Mouse (Mus musculus) spleen, embryonic (tissue): Measurements from ENCODE around the gene Grik3.

Experiments
- CTCF ChIA-PET: fragments of 350-600 bp; sonication (Branson Sonifier 250); formaldehyde crosslinking; loops from one replicate; lab custom pipeline; 2022; lab: Charles Lee

The Grik3 gene

DNA sequence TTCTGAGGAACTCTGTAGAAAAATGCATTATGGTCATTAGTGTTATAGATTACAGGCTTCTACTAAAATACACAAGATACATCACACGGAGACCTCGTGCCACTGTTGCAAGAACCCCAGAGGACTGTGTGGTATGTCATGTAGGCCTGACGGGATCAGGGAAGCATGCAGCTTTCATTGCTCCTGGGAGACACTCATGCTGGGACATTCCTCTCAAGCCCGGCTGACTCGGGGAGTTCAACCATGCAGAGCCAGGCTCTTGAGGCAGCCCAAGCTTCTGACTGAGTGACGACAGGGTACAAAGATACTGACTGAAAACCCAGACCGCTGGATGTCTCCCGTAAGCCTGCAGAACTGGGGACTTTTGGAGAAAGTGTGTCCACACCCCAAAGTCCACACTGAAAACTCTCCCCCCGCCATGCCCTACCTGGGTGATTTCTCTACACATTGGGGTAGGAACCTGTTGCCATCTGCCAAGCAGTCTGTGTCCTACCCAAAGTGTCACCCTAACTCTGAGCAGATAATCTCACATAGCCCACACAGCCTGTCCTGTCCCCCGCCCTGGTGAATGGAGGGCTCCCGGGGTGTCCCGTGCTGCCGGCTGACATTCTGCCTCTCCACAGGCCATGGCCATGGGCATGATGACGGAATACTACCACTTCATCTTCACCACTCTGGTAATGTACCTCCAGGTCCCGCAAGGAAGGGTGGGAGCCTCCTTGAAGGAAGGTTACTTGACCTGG lies 150.6 kb downstream of the Grik3 start:
- CTCF ChIA-PET: no interaction called here

DNA sequence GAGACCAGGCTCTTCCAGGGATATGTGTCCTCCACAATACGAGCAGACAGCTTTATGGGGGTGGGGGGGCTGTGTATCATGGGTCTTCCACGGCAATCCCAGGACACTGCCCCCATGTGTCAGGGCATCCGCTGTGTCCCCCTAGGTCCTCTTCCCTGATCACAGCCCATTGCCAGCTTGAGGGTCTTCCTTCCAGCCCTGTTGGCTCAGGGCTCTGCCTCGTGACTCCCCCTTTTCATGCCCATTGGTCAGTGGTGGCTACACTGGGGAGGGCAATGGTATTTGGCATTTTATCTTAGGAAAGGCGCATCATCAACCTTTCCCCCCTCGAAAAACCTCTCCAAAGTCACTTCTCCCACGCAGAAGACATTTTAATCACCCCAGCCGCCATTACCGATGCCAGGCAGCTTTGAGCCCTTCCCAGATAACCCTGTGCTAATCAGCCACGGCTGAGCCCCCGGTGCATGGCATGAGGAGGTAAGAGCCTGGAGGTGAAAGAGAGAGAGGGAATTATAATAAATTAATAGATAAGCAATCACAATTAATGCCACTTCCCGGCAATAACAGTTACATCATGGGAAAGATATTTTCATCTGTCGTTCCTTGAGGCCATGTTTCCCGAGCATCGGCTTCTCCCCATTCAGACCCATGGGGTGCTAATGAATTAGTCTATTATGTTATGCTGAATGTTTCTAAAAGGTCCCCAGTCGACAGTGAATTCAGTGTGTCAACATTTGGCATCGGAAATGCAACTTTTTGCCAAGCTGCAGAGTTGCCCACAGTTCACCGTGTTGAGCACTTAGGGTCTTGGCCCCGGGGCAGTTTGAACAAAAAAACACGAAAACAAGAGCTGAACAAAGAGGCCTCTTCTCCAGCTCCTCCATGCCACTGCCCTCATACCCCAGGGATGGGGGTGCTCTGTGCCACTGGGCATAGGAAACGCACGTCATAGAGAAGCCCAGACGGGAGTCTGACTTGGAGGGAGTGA lies 154.4 kb downstream of the Grik3 start:
- CTCF ChIA-PET: no interaction called here

- CTCF ChIA-PET: no interaction called here
These were observed 161.3 kb downstream of the Grik3 start for GRCm38 (mm10) chr4:125651676-125652246.

GRCm38 (mm10) chr4:125656031-125656430 lies 165.5 kb downstream of the Grik3 start:
- CTCF ChIA-PET: no interaction called here

- CTCF ChIA-PET: no interaction called here
These were observed 167.9 kb downstream of the Grik3 start for GRCm38 (mm10) chr4:125658376-125658775.

DNA sequence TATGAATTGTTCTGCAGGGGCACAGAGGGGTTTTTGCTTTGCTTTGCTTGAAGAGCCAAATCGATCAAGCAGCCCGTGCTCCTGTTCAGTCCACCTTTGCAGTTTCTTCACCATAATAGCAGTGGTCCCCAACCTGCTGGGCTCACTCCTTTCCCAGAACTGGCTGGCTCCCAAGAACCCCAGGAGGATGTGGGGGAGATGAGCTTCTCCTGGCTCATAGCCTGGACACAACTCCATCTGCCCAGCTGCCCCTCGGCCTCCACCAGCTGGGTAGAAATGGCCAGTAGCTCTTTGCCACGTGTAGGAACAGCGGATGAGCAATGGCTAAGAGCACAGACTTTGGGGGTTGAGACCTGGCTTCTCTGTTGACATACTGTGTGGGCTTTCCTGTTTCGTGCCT lies 171.5 kb downstream of the Grik3 start:
- CTCF ChIA-PET: no interaction called here

DNA sequence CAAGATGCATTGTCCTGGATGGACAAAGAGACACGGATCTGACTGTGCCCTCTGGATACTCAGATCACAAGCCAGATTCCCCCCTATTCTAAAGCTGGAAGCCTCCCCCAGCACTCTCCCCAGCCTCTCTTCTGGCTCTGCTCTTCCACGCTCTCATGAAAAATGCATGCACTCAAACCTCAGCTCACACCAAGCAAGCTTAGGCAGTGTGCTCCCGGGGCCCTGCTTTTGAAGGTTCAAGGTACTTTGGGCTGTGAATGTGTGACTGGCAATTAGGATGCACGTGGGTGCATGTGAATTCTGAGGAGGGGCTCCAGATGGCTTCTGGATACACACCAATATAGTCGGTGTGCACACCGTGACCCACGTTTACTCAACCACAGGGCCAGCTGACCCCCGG lies 172.8 kb downstream of the Grik3 start:
- CTCF ChIA-PET: no interaction called here

DNA sequence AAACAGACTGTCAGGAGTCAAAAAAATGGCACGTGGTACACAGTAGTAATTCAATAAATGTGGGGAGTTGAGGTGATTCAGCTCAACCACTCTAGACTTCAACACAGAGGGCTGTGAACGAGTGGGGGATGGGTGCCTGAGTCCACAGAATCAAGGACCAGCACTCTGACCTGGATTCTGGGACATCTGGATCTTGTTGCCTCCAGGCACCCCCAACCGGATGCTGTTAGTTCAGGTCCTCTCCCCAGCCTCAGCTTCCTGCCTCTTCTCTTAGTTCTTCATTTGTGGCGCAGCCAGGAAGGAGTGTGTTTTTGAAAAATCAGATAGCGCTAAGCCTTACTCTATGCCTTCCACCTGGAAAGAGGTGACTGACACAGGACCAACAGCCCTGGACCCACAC lies 175.5 kb downstream of the Grik3 start:
- CTCF ChIA-PET: no interaction called here

DNA sequence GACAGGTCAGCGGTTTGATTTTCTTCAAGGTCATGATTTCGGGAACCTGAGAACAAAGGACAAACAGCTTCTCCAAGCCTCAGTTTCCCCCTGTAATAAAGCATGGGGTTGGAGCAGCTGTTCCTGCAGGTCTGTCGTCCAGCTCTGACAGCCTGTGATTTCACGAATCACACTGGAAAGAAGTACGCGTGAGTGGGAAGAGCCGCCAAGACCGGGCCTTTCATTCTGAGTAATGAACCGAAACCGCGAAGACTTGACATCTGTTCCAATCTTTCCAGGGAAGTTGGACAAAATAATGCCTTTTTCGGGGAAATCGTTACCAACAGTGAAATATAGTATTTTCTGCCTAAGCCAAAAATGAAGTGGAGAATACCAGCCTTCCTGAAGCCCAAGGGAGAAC lies 191.5 kb downstream of the Grik3 start:
- CTCF ChIA-PET: no interaction called here

DNA sequence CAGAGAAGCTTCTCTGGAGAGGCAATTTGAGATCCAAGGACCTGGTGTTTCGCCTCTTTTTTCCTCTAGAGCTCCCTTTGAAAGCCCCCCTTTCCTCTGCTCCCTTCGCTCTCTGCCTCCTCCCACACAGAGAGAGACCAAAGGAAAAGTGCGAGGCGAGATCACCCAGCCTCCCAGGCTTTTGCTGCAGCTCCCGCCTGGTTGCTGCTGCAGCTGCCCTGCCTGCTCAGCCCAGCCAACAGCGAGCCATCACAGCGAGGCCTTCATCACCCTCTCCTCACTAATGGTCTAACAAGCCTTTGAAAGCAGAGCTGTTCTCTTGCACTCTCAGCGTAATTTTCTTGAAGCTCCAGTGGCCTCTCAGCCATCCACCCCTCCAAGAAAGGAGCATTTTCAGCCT lies 196.6 kb downstream of the Grik3 start:
- CTCF ChIA-PET: no interaction called here

DNA sequence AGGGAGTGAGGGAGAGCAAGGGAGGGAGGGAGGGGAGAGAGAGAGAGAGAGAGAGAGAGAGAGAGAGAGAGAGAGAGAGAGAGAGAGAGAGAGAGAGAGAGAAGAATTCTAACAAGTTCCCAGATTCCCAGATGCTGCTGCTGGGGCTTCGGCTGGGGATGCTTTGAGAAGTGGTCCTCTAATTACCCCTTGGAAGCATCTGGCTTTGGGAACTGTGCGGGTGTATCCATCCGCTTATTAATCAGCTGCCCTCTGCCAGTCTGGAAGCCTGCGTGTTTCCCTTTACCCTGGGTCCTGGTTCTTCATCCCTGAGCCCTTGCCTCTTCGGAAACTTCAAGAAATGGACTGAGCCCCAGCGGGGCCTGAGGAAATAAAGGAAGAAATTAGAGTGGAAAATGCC lies 204.9 kb downstream of the Grik3 start:
- CTCF ChIA-PET: no interaction called here

GRCm38 (mm10) chr4:125696182-125696939 lies 205.9 kb downstream of the Grik3 start:
- CTCF ChIA-PET: no interaction called here

- CTCF ChIA-PET: no interaction called here
These were observed 207.1 kb downstream of the Grik3 start for GRCm38 (mm10) chr4:125697626-125698025.

DNA sequence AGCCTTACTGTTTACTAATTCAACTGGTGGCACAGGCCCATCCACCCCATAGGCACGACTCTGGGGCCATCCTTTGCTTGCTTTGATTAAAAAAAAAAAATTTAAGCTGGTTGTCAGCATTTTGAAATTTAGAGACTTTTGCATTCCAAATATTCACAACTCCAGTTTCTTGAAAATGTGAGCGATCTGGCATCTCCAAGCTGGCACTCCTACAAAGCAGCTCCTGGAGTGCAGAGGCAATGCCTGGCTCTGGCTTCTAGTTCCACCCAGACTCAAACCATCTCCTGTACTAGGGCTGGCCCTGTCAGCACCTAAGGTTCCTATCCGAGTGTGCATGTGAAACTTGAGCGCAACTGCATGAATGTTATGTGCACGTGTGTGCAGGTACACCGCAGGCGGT lies 208.6 kb downstream of the Grik3 start:
- CTCF ChIA-PET: no interaction called here

DNA sequence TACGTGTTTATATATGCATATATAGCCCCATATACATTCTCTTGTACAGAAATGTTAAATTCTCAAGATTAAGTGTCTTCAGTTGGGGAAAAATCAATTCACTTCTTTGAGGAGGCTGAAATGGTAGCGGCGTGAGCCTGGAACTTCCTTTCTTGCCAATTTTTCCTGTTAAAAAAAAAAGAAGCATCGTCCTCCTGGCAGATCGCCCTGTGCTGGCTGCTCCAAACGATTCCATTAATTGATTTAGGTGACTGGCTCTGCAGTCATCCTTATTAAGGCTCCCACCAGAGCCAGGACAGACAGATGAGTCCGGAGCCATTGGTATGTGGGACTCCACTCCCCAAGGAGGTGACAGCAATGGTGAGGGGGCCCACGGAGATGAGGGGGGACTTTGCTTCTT lies 209.8 kb downstream of the Grik3 start:
- CTCF ChIA-PET: no interaction called here

- CTCF ChIA-PET: no interaction called here
These were observed 212.3 kb downstream of the Grik3 start for GRCm38 (mm10) chr4:125702607-125703309.

DNA sequence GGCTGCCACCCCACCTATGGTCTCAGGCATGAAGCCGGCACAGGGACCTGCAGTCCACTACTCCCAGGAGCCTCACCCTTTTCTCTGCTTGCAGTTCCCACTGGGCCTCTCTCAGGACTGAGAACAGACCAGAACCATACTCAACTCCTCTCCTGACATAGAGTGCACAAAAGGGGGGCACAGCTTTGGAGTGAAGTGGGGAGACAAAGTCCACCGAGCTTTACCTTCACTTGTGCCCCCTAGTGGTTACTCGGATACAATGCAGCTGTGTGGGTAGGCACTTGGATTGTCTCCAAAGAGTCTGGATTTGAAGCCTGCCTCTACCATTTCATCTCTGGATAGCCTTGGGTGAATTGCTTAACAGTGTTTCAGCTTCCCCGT lies 212.8 kb downstream of the Grik3 start:
- CTCF ChIA-PET: no interaction called here

- CTCF ChIA-PET: no interaction called here
These were observed 215.2 kb downstream of the Grik3 start for GRCm38 (mm10) chr4:125705746-125706145.

- CTCF ChIA-PET: no interaction called here
These were observed 219.2 kb downstream of the Grik3 start for GRCm38 (mm10) chr4:125709716-125710115.

DNA sequence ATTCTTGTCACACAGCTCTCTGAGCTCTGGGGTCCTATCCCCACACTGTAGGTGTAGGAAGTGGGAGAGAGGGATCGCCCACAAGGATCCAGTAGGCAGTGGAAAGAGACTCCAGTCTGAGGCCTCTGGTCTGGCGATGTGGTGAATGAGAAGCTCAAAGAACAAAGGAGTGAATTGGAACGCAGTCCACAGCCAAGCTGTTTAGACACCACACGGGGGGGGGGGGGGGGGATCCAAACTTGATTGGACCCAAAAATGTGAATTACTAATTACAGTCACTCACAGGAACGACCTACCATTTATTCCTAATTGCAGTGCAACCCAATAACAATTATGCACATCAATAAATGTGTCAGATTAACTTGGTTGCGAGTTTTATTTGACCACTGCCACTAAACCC lies 227.4 kb downstream of the Grik3 start:
- CTCF ChIA-PET: interaction anchor here (0.5 kb wide), 1 partner anchor 137 kb away, joined by 7 read pairs; no protein-coding TSS in a partner anchor
